Mouse (Mus musculus): ENCODE results near the gene Jade2. TPM values are rescaled to one million over a fixed set of nuclear protein-coding genes. Genes with fewer than 3 reads are reported as not detected.

Gene Jade2
- polyA plus RNA-seq, 1 experiment from 2014 or later: 0.07 TPM

DNA sequence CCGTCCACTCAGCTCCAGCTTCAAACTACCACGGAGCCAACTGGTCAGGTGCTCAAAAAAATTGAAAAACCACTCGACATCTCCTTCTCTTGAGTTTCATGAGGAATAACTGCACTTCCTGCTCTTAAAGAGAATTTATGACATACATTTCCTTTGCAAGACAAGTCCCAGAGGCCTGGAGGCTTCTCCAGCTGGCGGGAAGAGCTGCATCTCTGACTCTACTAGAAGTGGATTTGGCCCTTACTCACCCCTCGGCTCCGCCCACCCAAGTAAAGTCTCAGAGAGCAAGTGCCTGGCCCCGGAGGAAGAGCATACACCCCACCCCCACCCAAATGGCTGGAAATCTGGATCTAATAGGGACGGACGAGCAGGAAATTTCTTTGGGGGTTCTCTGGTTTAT, 16.3 kb downstream of the Jade2 start:
- H3K4me1 ChIP-seq (ENCODE audit: control insufficient read depth, insufficient read depth, low read length): no peaks in the 10 kb centered on the region
- H3K27me3 ChIP-seq (ENCODE audit: control insufficient read depth, insufficient read depth, low read length): no peaks in the 10 kb centered on the region
- 73% methylated on average over 9 of the region's 9 CpGs for WGBS
- no peak for ATAC-seq (ENCODE audit: insufficient read depth, low FRiP score, low TSS enrichment)
- no peaks in the 10 kb centered on the region for H3K9me3 ChIP-seq (ENCODE audit: control insufficient read depth, low read length)
- no peak overlapping the region for H3K4me3 ChIP-seq (ENCODE audit: low read depth, low read length)
- H3K36me3 ChIP-seq (ENCODE audit: control insufficient read depth, insufficient read depth, low read length): no peaks in the 10 kb centered on the region
- no peak overlapping the region for H3K9ac ChIP-seq (ENCODE audit: low read length)
- H3K4me2 ChIP-seq (ENCODE audit: low read depth): no peak overlapping the region
- no peak overlapping the region for H3K27ac ChIP-seq (ENCODE audit: low read depth, low read length)
- no peak for DNase-seq (ENCODE audit: low spot score)

DNA sequence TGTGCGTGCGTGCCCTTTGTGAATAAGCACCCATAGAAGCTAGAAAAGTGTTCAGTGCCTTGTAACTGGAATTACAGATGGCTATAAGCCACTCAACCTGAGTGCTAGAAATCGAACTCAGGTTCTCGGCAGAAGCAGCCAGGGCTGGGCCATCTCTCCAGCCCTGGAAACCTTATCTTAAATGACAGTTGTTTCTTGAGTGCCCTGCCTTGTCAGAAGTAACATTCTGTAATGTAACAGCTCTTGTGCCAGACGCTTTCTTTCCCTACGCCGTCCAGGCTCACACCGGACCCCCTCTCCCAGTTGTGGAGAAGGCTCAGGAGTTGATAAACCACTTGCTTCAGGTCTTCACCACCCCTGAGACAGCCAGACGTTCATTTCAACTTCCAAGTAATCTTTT, 16.8 kb downstream of the Jade2 start:
- no peaks in the 10 kb centered on the region for H3K36me3 ChIP-seq (ENCODE audit: control insufficient read depth, insufficient read depth, low read length)
- DNase-seq (ENCODE audit: low spot score): no peak
- no peak for ATAC-seq (ENCODE audit: insufficient read depth, low FRiP score, low TSS enrichment)
- H3K4me1 ChIP-seq (ENCODE audit: control insufficient read depth, insufficient read depth, low read length): no peaks in the 10 kb centered on the region
- no peaks in the 10 kb centered on the region for H3K9me3 ChIP-seq (ENCODE audit: control insufficient read depth, low read length)
- no peak overlapping the region for H3K4me3 ChIP-seq (ENCODE audit: low read depth, low read length)
- H3K27ac ChIP-seq (ENCODE audit: low read depth, low read length): no peak overlapping the region
- no peaks in the 10 kb centered on the region for H3K27me3 ChIP-seq (ENCODE audit: control insufficient read depth, insufficient read depth, low read length)
- WGBS: 91% methylated on average over 9 of the region's 9 CpGs
- no peak overlapping the region for H3K4me2 ChIP-seq (ENCODE audit: low read depth)
- no peak overlapping the region for H3K9ac ChIP-seq (ENCODE audit: low read length)

DNA sequence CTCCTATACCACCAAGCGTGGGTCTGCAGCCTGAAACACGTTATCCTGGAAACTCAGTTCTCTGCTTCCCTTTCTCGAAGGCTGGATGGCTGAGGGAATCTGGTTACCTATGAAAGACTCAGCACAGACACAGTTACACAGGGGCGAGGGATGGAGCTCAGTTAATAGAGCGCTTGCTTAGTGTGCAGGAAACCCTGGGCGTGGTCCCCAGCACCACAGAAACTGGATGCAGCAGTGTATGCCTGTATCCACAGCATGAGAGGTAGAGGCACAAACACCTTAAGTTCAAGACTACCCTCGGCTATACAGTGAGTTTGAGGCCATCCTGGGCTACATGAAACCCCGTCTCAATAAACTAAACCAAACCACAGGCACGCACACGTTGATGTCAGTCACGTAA, 17.5 kb downstream of the Jade2 start:
- Histone ChIP-seq H3K36me3 (ENCODE audit: control insufficient read depth, insufficient read depth, low read length) (no peaks in the 10 kb centered on the region), H3K9ac (ENCODE audit: low read length) (no peak overlapping the region), H3K27ac (ENCODE audit: low read depth, low read length) (no peak overlapping the region), H3K4me2 (ENCODE audit: low read depth) (no peak overlapping the region), H3K4me1 (ENCODE audit: control insufficient read depth, insufficient read depth, low read length) (no peaks in the 10 kb centered on the region), H3K4me3 (ENCODE audit: low read depth, low read length) (no peak overlapping the region), H3K9me3 (ENCODE audit: control insufficient read depth, low read length) (no peaks in the 10 kb centered on the region), H3K27me3 (ENCODE audit: control insufficient read depth, insufficient read depth, low read length) (no peaks in the 10 kb centered on the region)
- WGBS: 89% methylated on average over 11 of the region's 11 CpGs
- DNase-seq (ENCODE audit: low spot score) (no peak), ATAC-seq (ENCODE audit: insufficient read depth, low FRiP score, low TSS enrichment) (no peak)

DNA sequence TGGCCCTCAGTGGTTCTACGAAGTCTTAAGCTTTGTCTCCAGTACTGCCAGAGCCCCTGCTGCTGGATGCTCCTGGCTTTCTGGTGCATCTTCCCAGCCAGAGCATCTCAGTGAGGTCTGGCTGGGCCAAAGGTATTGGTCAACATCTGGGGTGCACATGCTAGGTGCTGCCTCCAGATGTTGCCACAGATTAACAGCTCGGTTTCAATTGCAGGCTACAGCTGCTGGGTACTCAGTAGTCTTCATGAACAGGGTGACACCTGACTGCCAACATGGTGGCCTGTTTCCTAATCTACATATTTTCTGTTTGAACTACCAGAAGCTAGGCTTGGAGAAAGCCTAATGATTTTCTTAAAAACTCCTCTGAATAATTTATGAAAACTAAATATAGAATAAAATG, 18.3 kb downstream of the Jade2 start:
- H3K9ac ChIP-seq (ENCODE audit: low read length): no peak overlapping the region
- ATAC-seq (ENCODE audit: insufficient read depth, low FRiP score, low TSS enrichment): no peak
- H3K4me1 ChIP-seq (ENCODE audit: control insufficient read depth, insufficient read depth, low read length): no peaks in the 10 kb centered on the region
- 69% methylated on average over 2 of the region's 2 CpGs for WGBS
- no peaks in the 10 kb centered on the region for H3K9me3 ChIP-seq (ENCODE audit: control insufficient read depth, low read length)
- H3K27me3 ChIP-seq (ENCODE audit: control insufficient read depth, insufficient read depth, low read length): no peaks in the 10 kb centered on the region
- DNase-seq (ENCODE audit: low spot score): no peak
- H3K4me2 ChIP-seq (ENCODE audit: low read depth): no peak overlapping the region
- H3K4me3 ChIP-seq (ENCODE audit: low read depth, low read length): no peak overlapping the region
- no peaks in the 10 kb centered on the region for H3K36me3 ChIP-seq (ENCODE audit: control insufficient read depth, insufficient read depth, low read length)
- H3K27ac ChIP-seq (ENCODE audit: low read depth, low read length): no peak overlapping the region

DNA sequence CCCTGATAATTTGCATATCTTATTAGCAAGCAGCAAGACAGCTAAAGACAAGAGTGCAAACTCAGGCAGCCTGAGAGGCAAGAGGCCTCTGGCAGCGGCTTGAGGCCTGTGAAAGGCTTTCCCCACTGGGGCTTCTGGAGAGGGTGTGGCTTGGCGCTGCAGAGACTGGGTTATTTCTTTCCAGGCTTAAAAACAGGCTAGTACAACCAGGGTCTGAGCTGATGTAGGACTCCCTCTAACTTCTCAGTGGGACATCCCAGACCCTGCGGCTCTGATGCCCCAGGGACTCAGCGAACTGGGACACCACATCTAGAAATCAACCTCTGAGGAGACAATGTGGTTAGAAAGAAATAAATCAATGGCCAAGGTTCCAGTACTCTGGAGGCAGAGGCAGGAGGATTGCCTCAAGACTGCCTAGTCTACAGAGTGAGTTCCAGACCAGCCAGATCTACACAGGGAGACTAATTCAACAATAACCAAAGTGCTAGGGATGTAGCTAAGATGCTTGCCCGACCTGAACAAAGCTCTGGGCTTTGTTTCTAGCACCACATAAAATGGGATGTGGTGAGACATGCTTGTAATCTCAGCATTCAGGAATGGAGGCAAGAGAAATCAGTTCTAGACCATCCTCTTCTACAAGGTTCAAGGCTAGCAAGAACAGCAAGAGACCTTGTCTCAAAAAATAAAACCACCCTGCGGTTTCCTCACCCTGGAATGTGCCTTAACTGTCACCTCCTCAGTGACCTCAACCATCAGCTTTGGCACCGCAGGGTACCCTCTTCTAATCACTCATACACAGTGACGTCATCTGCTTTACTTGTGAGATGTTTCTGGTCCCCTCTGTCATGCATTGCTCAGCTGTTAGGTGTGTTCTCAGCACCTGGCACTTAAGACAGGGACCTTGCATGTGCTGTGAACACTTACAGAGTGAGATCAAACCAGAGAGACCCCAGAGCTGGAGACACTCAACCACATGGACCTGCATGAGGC, 20.0 kb downstream of the Jade2 start:
- H3K27ac ChIP-seq (ENCODE audit: low read depth, low read length): no peak overlapping the region
- WGBS: 84% methylated on average over 8 of the region's 8 CpGs
- no peak for DNase-seq (ENCODE audit: low spot score)

DNA sequence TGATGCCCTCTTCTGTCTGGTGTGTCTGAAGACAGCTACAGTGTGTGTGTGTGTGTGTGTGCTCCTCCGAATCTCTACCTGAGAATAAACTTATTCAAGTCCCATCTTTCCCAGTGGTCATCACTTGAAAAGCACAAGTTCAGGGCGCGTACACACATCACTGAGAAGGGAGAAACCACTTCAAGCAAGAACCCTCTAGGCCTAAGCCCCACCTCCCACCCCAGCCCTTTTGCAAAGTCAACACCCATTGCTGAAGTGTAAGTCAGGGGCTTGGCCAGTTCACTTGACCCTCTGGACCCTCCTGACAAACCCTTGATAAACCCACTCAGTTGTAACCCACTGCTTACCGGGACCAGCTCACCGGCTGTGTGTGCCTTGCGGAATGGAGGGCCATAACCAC, 20.9 kb downstream of the Jade2 start:
- Histone ChIP-seq H3K4me1 (ENCODE audit: control insufficient read depth, insufficient read depth, low read length) (0 out of 2 replicates have a peak, but pooled peaks cover 3% of the 10 kb centered on the region), H3K9me3 (ENCODE audit: control insufficient read depth, low read length) (no peaks in the 10 kb centered on the region), H3K9ac (ENCODE audit: low read length) (no peak overlapping the region), H3K4me2 (ENCODE audit: low read depth) (no peak overlapping the region), H3K4me3 (ENCODE audit: low read depth, low read length) (no peak overlapping the region), H3K27me3 (ENCODE audit: control insufficient read depth, insufficient read depth, low read length) (no peaks in the 10 kb centered on the region), H3K36me3 (ENCODE audit: control insufficient read depth, insufficient read depth, low read length) (no peaks in the 10 kb centered on the region), H3K27ac (ENCODE audit: low read depth, low read length) (no peak overlapping the region)
- no peak for DNase-seq (ENCODE audit: low spot score)
- WGBS: 92% methylated on average over 6 of the region's 6 CpGs
- ATAC-seq (ENCODE audit: insufficient read depth, low FRiP score, low TSS enrichment): no peak

More for the DNA sequence above, 20.0 kb downstream of the Jade2 start:
- Histone ChIP-seq H3K9ac (ENCODE audit: low read length) (no peak overlapping the region), H3K4me2 (ENCODE audit: low read depth) (no peak overlapping the region), H3K27me3 (ENCODE audit: control insufficient read depth, insufficient read depth, low read length) (no peaks in the 10 kb centered on the region), H3K4me3 (ENCODE audit: low read depth, low read length) (no peak overlapping the region), H3K36me3 (ENCODE audit: control insufficient read depth, insufficient read depth, low read length) (no peaks in the 10 kb centered on the region), H3K9me3 (ENCODE audit: control insufficient read depth, low read length) (no peaks in the 10 kb centered on the region), H3K4me1 (ENCODE audit: control insufficient read depth, insufficient read depth, low read length) (0 out of 2 replicates have a peak, but pooled peaks cover 1% of the 10 kb centered on the region)
- ATAC-seq (ENCODE audit: insufficient read depth, low FRiP score, low TSS enrichment): no peak

DNA sequence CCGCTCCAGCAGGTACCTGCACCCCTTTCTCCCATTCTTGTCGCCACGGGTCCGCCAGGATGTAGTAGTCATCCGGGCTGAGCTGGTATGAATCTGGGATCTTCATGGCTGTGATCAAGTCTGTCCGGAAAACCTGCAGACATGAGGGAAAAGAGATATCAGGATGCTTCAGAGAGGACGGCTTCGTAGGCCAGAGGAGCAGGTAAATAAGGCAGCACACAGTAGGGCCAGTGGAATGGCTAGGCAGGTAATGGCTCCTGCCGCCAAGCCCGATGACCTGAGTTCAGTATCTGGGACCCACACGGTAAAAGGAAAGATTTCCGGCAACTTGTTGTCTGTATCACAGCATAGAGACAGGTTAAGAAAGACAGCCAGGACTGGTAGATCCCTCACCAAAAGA, 21.9 kb downstream of the Jade2 start:
- Histone ChIP-seq H3K27me3 (ENCODE audit: control insufficient read depth, insufficient read depth, low read length) (no peaks in the 10 kb centered on the region), H3K9me3 (ENCODE audit: control insufficient read depth, low read length) (no peaks in the 10 kb centered on the region), H3K4me1 (ENCODE audit: control insufficient read depth, insufficient read depth, low read length) (0 out of 2 replicates have a peak, but pooled peaks cover 3% of the 10 kb centered on the region), H3K4me3 (ENCODE audit: low read depth, low read length) (no peak overlapping the region), H3K4me2 (ENCODE audit: low read depth) (no peak overlapping the region), H3K36me3 (ENCODE audit: control insufficient read depth, insufficient read depth, low read length) (no peaks in the 10 kb centered on the region), H3K27ac (ENCODE audit: low read depth, low read length) (no peak overlapping the region), H3K9ac (ENCODE audit: low read length) (no peak overlapping the region)
- ATAC-seq (ENCODE audit: insufficient read depth, low FRiP score, low TSS enrichment): no peak
- WGBS: 95% methylated on average over 12 of the region's 12 CpGs
- no peak for DNase-seq (ENCODE audit: low spot score)

DNA sequence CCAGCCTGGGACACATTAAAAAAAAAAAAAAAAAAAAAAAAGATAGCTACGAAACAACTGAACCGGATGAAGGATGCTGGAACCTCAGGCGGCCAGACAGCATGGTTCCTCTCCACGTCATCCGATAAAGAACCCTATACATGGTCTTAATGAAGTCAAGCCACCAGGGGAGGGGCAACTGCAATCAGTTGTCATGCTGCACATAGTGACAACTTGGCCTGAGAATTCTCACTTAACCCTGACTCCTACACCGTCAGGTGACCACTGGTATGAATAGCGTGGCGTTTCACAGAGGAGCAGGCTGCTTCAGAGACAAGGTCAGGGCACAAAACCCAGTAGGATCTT, 23.4 kb downstream of the Jade2 start:
- Histone ChIP-seq H3K4me1 (ENCODE audit: control insufficient read depth, insufficient read depth, low read length) (0 out of 2 replicates have a peak, but pooled peaks cover 3% of the 10 kb centered on the region), H3K4me3 (ENCODE audit: low read depth, low read length) (no peak overlapping the region), H3K9me3 (ENCODE audit: control insufficient read depth, low read length) (no peaks in the 10 kb centered on the region), H3K36me3 (ENCODE audit: control insufficient read depth, insufficient read depth, low read length) (no peaks in the 10 kb centered on the region), H3K27ac (ENCODE audit: low read depth, low read length) (no peak overlapping the region), H3K4me2 (ENCODE audit: low read depth) (no peak overlapping the region), H3K27me3 (ENCODE audit: control insufficient read depth, insufficient read depth, low read length) (no peaks in the 10 kb centered on the region), H3K9ac (ENCODE audit: low read length) (no peak overlapping the region)
- WGBS: 95% methylated on average over 8 of the region's 8 CpGs
- ATAC-seq (ENCODE audit: insufficient read depth, low FRiP score, low TSS enrichment) (no peak), DNase-seq (ENCODE audit: low spot score) (no peak)

All from neural tube, embryonic 11.5 days (tissue).